Mouse (Mus musculus): Measurements from ENCODE around the gene Hemk1. TPM values are rescaled to one million over a fixed set of nuclear protein-coding genes. Genes with fewer than 3 reads are reported as not detected.

The Hemk1 gene
- total RNA-seq (2017): 4.7 to 6.5 TPM (median 5.1 TPM) in 3 replicates

DNA sequence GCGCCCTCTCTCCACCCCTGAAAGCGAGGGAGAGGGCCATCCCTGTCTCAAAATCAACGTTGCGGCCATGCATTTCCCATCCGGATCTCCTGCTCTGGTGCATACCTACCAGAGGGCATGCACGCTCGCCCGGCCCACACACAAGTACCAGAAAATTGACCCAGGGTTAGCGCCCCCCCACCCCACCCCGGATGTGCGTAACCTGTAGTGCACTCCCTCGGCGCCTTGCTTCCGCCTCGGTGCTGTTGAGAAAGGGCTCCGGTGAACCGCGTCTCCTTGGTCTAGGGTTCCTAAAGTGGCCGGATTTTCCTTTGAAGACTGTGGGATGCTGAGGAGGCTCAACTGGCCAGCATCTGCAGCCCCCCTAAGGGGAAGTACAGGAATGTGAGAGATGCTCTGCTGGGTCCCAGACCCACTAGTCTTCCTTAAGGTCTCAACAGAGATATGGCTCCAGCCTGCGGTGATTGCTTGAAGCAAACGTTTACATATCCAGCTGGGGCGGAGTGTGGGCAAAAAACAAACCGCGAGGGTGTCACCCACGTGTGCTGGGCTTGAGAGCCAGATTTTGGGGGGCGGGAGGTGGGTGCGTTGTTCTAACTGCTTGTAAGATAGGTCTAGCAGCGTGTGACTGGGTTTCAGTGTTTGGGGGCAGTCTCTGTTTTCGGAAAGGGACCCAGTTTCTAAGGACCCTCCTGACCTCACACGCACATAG, at the start of gene Hemk1:
Gene Hemk1 (minus strand): TSS at position 179 of the 712 bp plus-strand sequence.
- ATAC-seq (replicated peaks; ENCODE audit: insufficient number of reproducible peaks, low FRiP score, low TSS enrichment, poor library complexity, severe bottlenecking): peak; percentile 73

DNA sequence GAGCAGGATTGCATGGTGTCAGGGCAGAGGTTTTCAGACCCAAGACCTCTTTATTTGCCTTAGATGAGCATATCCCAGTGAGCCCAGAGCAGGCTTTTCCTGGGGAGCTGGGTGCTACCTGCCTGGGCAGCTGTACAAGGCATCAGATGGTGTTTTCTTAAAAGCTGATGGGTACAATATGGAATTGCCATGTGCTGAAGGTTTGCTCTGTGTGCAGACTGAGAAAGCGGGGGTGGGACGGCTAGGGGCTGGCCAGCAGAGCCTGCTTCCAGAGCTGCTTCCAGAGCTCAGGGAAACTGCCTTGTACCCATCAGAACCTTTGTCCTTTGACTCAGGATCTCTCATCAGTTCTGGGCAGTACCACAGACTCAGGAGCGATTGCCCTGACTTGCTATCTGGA, 49.6 kb upstream of the Hemk1 start:
- no peak for ATAC-seq (replicated peaks; ENCODE audit: insufficient number of reproducible peaks, low FRiP score, low TSS enrichment, poor library complexity, severe bottlenecking)

- ATAC-seq (replicated peaks; ENCODE audit: insufficient number of reproducible peaks, low FRiP score, low TSS enrichment, poor library complexity, severe bottlenecking): no peak
Measured at GRCm38 (mm10) chr9:107386722-107387121, 48.6 kb upstream of the Hemk1 start.

DNA sequence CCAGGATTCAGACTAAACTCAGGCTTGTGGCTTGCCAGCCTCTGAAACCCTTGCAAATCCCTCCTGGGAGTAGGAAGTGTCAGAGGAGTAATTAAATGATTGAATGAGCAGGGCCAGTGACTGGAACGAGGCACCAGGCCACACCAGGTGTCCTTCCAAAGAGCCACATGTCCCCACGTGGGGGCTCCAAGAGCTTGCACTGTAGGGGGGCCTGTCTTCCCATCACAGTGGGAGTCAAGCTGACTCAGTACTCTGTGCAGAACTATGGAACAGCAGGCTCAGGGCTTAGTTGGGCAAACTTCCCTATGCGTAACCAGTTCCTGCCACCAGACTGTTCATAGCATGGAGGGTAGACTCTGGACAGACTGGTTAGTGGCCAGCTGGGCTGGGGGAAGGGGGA, 46.2 kb upstream of the Hemk1 start:
- ATAC-seq (replicated peaks; ENCODE audit: insufficient number of reproducible peaks, low FRiP score, low TSS enrichment, poor library complexity, severe bottlenecking): no peak

- ATAC-seq (replicated peaks; ENCODE audit: insufficient number of reproducible peaks, low FRiP score, low TSS enrichment, poor library complexity, severe bottlenecking): no peak
Measured at GRCm38 (mm10) chr9:107381723-107382122, 43.6 kb upstream of the Hemk1 start.

GRCm38 (mm10) chr9:107377961-107378512, 39.9 kb upstream of the Hemk1 start:
- ATAC-seq (replicated peaks; ENCODE audit: insufficient number of reproducible peaks, low FRiP score, low TSS enrichment, poor library complexity, severe bottlenecking): no peak

DNA sequence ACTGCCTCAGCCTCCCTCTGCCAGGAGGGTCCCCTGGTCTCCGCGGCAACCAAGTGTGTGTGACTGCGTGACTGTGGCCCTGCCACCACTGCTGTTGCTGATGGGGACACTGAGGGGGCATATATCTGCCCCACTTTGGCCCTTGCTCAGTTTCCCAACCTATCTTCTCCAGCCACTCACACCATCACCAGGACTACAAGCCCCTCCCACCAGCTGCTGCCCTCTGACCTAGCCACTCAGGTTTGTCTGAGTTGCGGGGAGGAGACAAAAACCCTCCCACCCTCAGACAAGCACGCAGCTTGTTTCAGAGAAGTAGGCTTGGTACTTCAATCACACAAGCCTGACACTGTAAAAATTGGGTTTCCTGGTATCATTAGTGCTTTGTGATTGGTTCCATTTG, 37.3 kb upstream of the Hemk1 start:
- no peak for ATAC-seq (replicated peaks; ENCODE audit: insufficient number of reproducible peaks, low FRiP score, low TSS enrichment, poor library complexity, severe bottlenecking)

DNA sequence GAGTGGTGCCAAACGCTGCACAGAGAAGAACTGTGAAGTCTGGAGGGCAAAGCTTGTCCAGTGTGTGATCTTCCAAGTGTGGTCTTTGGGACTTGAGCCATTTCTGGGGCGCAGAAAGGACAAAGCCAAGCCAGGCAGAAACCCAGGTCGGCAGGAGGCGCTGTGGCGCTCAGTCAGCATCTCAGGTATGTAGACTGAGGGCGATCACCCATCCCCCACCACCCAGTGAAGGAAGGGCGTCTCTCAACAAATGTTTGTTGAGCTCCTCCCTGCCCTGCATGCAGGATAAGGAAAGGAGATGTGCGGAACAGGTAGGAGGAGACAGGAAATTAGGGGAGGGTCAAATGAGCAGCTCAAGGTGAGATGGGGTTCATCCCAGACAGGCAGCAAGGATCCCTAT, 36.5 kb upstream of the Hemk1 start:
- ATAC-seq (replicated peaks; ENCODE audit: insufficient number of reproducible peaks, low FRiP score, low TSS enrichment, poor library complexity, severe bottlenecking): no peak

DNA sequence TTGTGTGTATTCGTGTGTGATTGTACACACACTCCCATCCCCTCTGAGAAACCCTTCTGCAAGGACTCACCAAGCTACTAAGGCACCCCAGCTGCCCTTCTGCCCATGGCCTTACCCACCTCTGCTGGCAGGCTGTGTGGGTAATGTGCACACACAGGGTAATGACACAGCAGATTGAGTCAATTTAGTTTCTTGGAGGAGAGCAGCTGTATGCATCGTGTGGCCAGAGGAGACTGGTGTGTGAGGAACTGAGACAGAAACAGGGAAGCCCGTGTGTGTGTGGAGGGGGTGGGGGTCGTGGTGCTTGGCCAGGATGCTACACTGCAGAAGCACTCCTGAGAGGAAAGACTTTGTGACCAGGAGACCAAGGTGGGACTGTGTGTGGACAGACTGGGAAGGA, 34.3 kb upstream of the Hemk1 start:
- peak; percentile 37; the same call in 1 of the 2 replicates for ATAC-seq (replicated peaks; ENCODE audit: insufficient number of reproducible peaks, low FRiP score, low TSS enrichment, poor library complexity, severe bottlenecking)

- ATAC-seq (replicated peaks; ENCODE audit: insufficient number of reproducible peaks, low FRiP score, low TSS enrichment, poor library complexity, severe bottlenecking): no peak
Measured at GRCm38 (mm10) chr9:107370106-107370463, 31.9 kb upstream of the Hemk1 start.

GRCm38 (mm10) chr9:107369270-107370105, 31.3 kb upstream of the Hemk1 start:
- ATAC-seq (replicated peaks; ENCODE audit: insufficient number of reproducible peaks, low FRiP score, low TSS enrichment, poor library complexity, severe bottlenecking): no peak

- no peak for ATAC-seq (replicated peaks; ENCODE audit: insufficient number of reproducible peaks, low FRiP score, low TSS enrichment, poor library complexity, severe bottlenecking)
Measured at GRCm38 (mm10) chr9:107368302-107368701, 30.2 kb upstream of the Hemk1 start.

DNA sequence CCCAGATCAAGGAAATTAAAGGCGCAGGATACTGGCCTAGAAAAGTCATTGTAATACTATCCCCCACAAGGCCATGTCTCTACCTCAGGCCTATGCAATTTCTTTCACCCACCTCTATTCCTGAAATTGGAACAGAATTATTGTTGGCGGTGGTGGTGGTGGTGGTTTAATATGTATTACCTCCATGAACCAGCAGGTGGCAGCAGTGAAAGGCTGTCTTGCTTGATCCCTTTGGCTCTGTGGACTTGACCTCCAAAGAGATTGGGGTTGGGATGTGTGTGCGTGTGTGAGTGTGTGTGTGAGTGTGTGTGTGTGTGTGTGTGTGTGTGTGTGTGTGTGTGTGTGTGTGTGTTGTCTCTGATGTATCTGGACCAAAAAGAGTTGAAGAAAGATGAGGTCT, 28.5 kb upstream of the Hemk1 start:
- peak; percentile 62; the same call in 1 of the 2 replicates for ATAC-seq (replicated peaks; ENCODE audit: insufficient number of reproducible peaks, low FRiP score, low TSS enrichment, poor library complexity, severe bottlenecking)

DNA sequence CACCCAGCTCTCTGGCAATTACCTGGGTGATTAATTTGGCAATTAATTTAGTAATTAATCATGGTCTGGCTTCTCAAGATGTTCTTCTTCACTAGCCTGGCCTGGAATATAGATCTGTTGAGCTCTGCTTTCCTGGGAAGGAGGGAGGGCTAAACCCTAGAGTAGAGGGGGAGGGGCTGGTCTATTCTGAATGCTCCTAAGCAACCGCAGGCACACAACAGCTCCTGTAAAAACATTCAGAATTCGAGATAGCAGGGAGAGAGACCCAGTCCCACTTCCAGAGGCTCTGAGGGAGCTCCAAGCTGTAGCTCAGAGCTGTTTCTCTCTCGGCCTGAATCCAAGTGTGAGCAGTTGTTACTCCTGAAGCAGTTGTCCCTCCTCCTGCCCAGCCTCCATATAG, 22.8 kb upstream of the Hemk1 start:
- ATAC-seq (replicated peaks; ENCODE audit: insufficient number of reproducible peaks, low FRiP score, low TSS enrichment, poor library complexity, severe bottlenecking): no peak

DNA sequence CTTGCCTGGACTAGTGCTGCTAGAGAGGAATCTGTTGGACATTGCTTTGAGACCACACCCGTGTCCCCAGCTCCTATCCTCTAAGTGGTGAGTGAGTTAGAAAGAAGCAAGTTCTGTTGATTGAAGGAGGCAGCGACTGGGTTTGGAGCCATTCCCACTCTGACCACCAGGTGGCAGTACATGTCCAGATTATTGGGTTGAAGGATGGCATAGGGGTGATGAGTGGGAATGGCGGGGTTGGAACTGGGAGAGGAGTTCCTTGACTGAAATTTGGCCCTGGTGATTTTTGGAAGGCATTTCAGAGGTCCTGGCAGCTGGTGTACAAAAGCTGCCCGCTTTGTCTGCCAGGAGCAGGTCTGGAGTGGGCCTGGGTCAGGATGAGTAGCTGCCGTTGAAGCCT, 19.5 kb upstream of the Hemk1 start:
- peak; percentile 61 for ATAC-seq (replicated peaks; ENCODE audit: insufficient number of reproducible peaks, low FRiP score, low TSS enrichment, poor library complexity, severe bottlenecking)

DNA sequence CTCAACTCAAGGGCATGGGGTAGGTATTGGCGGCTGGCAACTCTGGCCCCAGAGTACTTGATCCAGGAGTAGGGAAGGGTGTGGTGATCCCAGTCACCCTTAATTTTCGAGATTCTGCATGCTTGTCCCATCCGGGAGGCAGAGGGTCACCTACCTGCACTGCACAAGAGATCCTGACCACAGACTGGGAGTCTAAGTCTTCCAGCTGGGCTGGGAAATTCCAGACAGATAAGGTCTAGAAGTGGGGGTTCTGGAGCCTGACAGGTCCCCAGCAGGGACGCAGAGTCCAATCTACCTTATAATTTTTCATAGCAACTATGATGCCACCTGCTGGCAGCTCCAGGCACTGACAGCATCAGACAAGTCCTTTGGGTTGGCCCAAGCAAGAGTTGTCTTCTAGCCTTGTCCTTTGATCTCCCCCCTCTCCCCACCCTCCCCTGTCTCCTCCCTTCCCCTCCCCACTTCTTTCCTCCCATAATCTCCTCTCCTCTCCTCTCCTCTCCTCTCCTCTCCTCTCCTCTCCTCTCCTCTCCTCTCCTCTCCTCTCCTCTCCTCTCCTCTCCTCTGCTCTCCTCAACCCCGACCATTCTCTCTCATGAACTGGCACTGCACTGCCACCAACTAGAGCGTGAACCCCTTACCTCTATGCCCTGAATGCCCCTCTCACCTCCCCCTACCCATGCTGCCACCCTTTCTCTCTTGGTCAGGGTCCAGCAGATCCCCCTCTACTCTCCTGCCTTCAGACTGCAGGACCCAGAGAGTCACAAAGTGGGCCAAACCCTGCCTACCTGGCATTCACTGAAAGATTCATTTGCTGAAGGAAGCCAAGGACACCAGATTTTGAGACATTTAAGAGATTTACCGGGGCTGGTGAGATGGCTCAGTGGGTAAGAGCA, 18.0 kb upstream of the Hemk1 start:
- peak; percentile 42; the same call in 1 of the 2 replicates for ATAC-seq (replicated peaks; ENCODE audit: insufficient number of reproducible peaks, low FRiP score, low TSS enrichment, poor library complexity, severe bottlenecking)

GRCm38 (mm10) chr9:107354826-107355225, 16.7 kb upstream of the Hemk1 start:
- no peak for ATAC-seq (replicated peaks; ENCODE audit: insufficient number of reproducible peaks, low FRiP score, low TSS enrichment, poor library complexity, severe bottlenecking)

GRCm38 (mm10) chr9:107349321-107349720, 11.2 kb upstream of the Hemk1 start:
- no peak for ATAC-seq (replicated peaks; ENCODE audit: insufficient number of reproducible peaks, low FRiP score, low TSS enrichment, poor library complexity, severe bottlenecking)
